Mouse (Mus musculus) kidney, postnatal 0 days (tissue): ENCODE data around the gene Unc93b1. TPM values are rescaled to one million over a fixed set of nuclear protein-coding genes. Genes with fewer than 3 reads are reported as not detected.
A peak's percentile ranks its signal among the peaks of the same experiment; 100 is the strongest.

ENCODE experiments used
- ATAC-seq: fragments of 200-750 bp; cut with Nextera tagmentation; replicated peaks from 2 replicates; pipeline ENCODE4 v1.8.0; 2017; ENCODE audit warnings: low read depth, moderate number of reproducible peaks, moderate TSS enrichment, moderate library complexity; ENCODE audit not compliant: low FRiP score
- DNase-seq: peaks from one replicate; pipeline ENCODE4 v3.0.0-alpha.2; 2016; ENCODE audit warnings: low spot score
- H3K27ac ChIP-seq: fragments of 300-500 bp; sonication (generic); 2 replicates; pipeline ENCODE4 v1.5.1; 2014; ENCODE audit warnings: mild to moderate bottlenecking
- H3K27me3 ChIP-seq: fragments of 300-500 bp; sonication (generic); 2 replicates; pipeline ENCODE4 v1.6.1; 2014; ENCODE audit warnings: low read length, mixed read lengths; ENCODE audit not compliant: insufficient read depth
- H3K36me3 ChIP-seq: fragments of 300-500 bp; sonication (generic); 2 replicates; pipeline ENCODE4 v1.6.1; 2014; ENCODE audit warnings: low read length, mixed read lengths; ENCODE audit not compliant: insufficient read depth
- H3K4me1 ChIP-seq: fragments of 300-500 bp; sonication (generic); replicated peaks from 2 replicates; pipeline ENCODE4 v1.6.1; 2014; ENCODE audit warnings: antibody characterized with exemption, low read length, mixed read lengths; ENCODE audit not compliant: insufficient read depth
- H3K4me2 ChIP-seq: fragments of 300-500 bp; sonication (generic); 2 replicates; pipeline ENCODE4 v1.6.1; 2014; ENCODE audit warnings: mild to moderate bottlenecking, low read length, moderate library complexity, mixed read lengths
- H3K4me3 ChIP-seq: fragments of 300-500 bp; sonication (generic); replicated peaks from 2 replicates; pipeline ENCODE4 v1.5.1; 2014; ENCODE audit warnings: low read depth, low read length
- H3K9ac ChIP-seq: fragments of 300-500 bp; sonication (generic); 2 replicates; pipeline ENCODE4 v1.6.1; 2014; ENCODE audit warnings: low read depth, low read length
- H3K9me3 ChIP-seq: fragments of 300-500 bp; sonication (generic); replicated peaks from 2 replicates; pipeline ENCODE4 v1.6.1; 2016; ENCODE audit warnings: low read length, inconsistent platforms, mixed read lengths
- CTCF ChIP-seq: IDR thresholded peaks from 2 replicates; pipeline ENCODE4 v1.5.1; 2016; ENCODE audit warnings: antibody characterized with exemption, low read depth, mild to moderate bottlenecking, moderate library complexity
- WGBS: fragments of 180-500 bp; shearing (Covaris S2); extraction: QIAGEN DNeasy Blood & Tissue Kit; methylation state at CpG from one replicate; pipeline ENCODE4 v1.1.7; 2014; 5-methylcytosine and 5-hydroxymethylcytosine counted together
- polyA plus RNA-seq: library from polyadenylated mRNA; unstranded; fragments of >200 nt; fragmentation: Nextera tagmentation; extraction: Ambion mirVana; gene quantifications from 2 replicates; pipeline ENCODE4 v1.2.1, GENCODE M21; 2015

Unc93b1 gene
- 24.2 and 25.5 TPM in 2 replicates for polyA plus RNA-seq

GRCm38 (mm10) chr19:3935032-3935895, at the start of gene Unc93b1:
TSS of gene Unc93b1 (plus strand) at chr19:3935186.
- peak; percentile 89 for DNase-seq
- Histone ChIP-seq H3K4me2 (peak within 1 kb of the TSS; percentile 86), H3K9me3 (no peaks in the 10 kb centered on the region), H3K27ac (peak within 1 kb of the TSS; percentile 54), H3K4me1 (peaks cover 16% of the 10 kb centered on the region), H3K27me3 (no peaks in the 10 kb centered on the region), H3K36me3 (no peaks in the 10 kb centered on the region), H3K4me3 (peak within 1 kb of the TSS; percentile 46), H3K9ac (peak within 1 kb of the TSS; percentile 56)
- ATAC-seq: peak; percentile 87
- TF ChIP-seq CTCF: no peak
- WGBS: 8% methylated on average over 42 of the region's 42 CpGs

GRCm38 (mm10) chr19:3889096-3889495, 45.9 kb upstream of the Unc93b1 start:
- WGBS: 92% methylated on average over 5 of the region's 5 CpGs
- Histone ChIP-seq H3K4me3 (no peak overlapping the region), H3K4me2 (no peak overlapping the region), H3K9me3 (no peaks in the 10 kb centered on the region), H3K4me1 (no peaks in the 10 kb centered on the region), H3K27me3 (no peaks in the 10 kb centered on the region), H3K9ac (no peak overlapping the region), H3K36me3 (peaks cover 58% of the 10 kb centered on the region), H3K27ac (no peak overlapping the region)
- no peak for TF ChIP-seq CTCF
- DNase-seq: no peak
- ATAC-seq: no peak

- peak; percentile 44 for DNase-seq
- Histone ChIP-seq H3K27ac (no peak overlapping the region), H3K4me1 (no peaks in the 10 kb centered on the region), H3K9ac (no peak overlapping the region), H3K4me2 (no peak overlapping the region), H3K27me3 (no peaks in the 10 kb centered on the region), H3K9me3 (no peaks in the 10 kb centered on the region), H3K36me3 (peaks cover 65% of the 10 kb centered on the region), H3K4me3 (no peak overlapping the region)
- TF ChIP-seq CTCF: peak; percentile 66
- WGBS: 76% methylated on average over 8 of the region's 8 CpGs
- ATAC-seq: no peak
Measured at GRCm38 (mm10) chr19:3890181-3890580, 44.8 kb upstream of the Unc93b1 start.

- H3K27ac ChIP-seq: no peak overlapping the region
- no peaks in the 10 kb centered on the region for H3K9me3 ChIP-seq
- 86% methylated on average over 4 of the region's 4 CpGs for WGBS
- no peaks in the 10 kb centered on the region for H3K27me3 ChIP-seq
- DNase-seq (no peak), ATAC-seq (no peak)
- H3K36me3 ChIP-seq: peaks cover 76% of the 10 kb centered on the region
- H3K4me2 ChIP-seq: no peak overlapping the region
- no peaks in the 10 kb centered on the region for H3K4me1 ChIP-seq
- TF ChIP-seq CTCF: no peak
- H3K4me3 ChIP-seq: no peak overlapping the region
- no peak overlapping the region for H3K9ac ChIP-seq
Measured at GRCm38 (mm10) chr19:3893545-3894116, 41.4 kb upstream of the Unc93b1 start.

GRCm38 (mm10) chr19:3894294-3894693, 40.7 kb upstream of the Unc93b1 start:
- ATAC-seq: no peak; the same call in 1 of the 2 replicates
- H3K9ac ChIP-seq: no peak overlapping the region
- no peak overlapping the region for H3K27ac ChIP-seq
- no peaks in the 10 kb centered on the region for H3K9me3 ChIP-seq
- H3K4me3 ChIP-seq: no peak overlapping the region
- no peaks in the 10 kb centered on the region for H3K4me1 ChIP-seq
- no peak for DNase-seq
- WGBS: 86% methylated on average over 2 of the region's 2 CpGs
- H3K4me2 ChIP-seq: no peak overlapping the region
- H3K27me3 ChIP-seq: no peaks in the 10 kb centered on the region
- no peak for TF ChIP-seq CTCF
- peaks cover 72% of the 10 kb centered on the region for H3K36me3 ChIP-seq

GRCm38 (mm10) chr19:3895171-3895631, 39.8 kb upstream of the Unc93b1 start:
- H3K4me2 ChIP-seq: no peak overlapping the region
- no peak for TF ChIP-seq CTCF
- 45% methylated on average over 3 of the region's 3 CpGs for WGBS
- DNase-seq: no peak
- H3K27me3 ChIP-seq: no peaks in the 10 kb centered on the region
- no peaks in the 10 kb centered on the region for H3K9me3 ChIP-seq
- no peak for ATAC-seq
- no peaks in the 10 kb centered on the region for H3K4me1 ChIP-seq
- H3K9ac ChIP-seq: no peak overlapping the region
- no peak overlapping the region for H3K4me3 ChIP-seq
- no peak overlapping the region for H3K27ac ChIP-seq
- H3K36me3 ChIP-seq: peaks cover 72% of the 10 kb centered on the region
